Mouse (Mus musculus) ES-E14 (cell line): Measurements from ENCODE around the gene Slc38a10.

ENCODE experiments used
- CHD2 ChIP-seq: IDR thresholded peaks from 2 replicates; pipeline ENCODE4 v1.6.1; 2014; ENCODE audit warnings: mild to moderate bottlenecking, low read depth, low read length, inconsistent platforms
- HCFC1 ChIP-seq: IDR thresholded peaks from 2 replicates; pipeline ENCODE4 v1.6.1; 2012; ENCODE audit warnings: low read length, inconsistent platforms, borderline replicate concordance; ENCODE audit not compliant: insufficient read depth
- ZC3H11A ChIP-seq: IDR thresholded peaks from 2 replicates; pipeline ENCODE4 v1.6.1; 2012; ENCODE audit warnings: low read depth, mild to moderate bottlenecking, inconsistent platforms, low read length, borderline replicate concordance
- ZNF384 ChIP-seq: IDR thresholded peaks from 2 replicates; pipeline ENCODE4 v1.6.1; 2012; ENCODE audit warnings: low read depth, low read length, inconsistent platforms

- TF ChIP-seq ZNF384 (no peak), HCFC1 (no peak), CHD2 (no peak), ZC3H11A (no peak)
These were observed 36.9 kb upstream of the Slc38a10 start for GRCm38 (mm10) chr11:120188102-120188480.
